Mouse (Mus musculus): ENCODE results near the gene Ctnna3.

Gene Ctnna3

DNA sequence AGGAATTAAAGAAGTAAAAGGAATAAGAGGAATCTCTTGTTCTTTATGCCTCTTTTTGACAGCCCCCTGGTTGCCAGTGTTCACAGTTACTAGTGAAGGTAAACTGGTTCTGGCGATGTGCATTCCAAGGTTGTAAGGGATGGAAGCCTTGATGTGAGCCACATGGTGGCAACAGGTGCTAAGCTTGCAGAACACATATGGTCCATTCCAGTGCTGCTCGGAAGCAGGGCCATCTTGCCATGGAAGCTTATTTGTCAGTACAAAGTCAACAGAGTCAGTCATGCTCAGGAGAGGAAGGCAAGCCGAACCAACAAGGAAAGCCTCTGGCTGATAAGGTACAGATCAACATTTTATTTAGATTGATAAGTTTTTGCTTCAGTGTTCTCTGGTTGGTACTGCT lies 652.4 kb downstream of the Ctnna3 start:
- no peak for DNase-seq (ENCODE audit: low read depth)

DNA sequence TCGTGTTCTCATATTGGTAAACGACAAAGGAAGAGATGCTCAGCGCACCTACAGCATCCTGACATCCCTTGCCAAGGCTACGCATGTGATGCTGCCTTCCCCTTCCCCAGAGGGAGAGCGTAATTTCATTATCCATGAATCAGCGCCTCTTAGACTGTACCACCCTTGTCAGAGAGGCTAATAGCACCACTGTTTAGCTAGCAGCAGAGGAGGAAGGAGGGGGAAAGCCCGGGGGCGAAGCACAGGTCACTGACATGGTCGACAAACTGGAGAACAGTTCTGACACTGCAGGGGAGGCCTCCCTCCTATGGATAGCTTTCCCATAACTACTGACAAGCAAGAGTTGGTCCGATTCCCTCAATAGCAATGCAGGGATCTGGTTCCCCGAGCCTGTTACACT lies 653.9 kb downstream of the Ctnna3 start:
- DNase-seq (ENCODE audit: low read depth): no peak

DNA sequence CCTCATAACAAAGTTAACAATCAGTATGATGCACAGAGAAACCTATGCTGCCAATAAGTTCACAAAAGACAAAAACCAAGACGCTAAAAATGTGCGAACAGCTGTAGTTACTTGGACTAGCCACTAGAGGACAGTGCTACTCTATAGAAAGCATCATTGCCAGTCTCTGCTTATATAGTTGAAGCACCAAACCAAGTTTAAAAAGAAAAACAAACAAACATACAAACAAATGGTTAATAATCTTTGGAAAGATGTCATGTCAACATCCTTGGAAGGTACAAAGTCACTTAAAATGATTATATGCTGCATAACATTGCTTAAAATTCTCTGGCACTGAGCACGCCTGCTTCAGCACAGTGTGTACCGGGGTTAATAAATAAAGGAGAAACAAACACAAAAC lies 654.6 kb downstream of the Ctnna3 start:
- DNase-seq (ENCODE audit: low read depth): no peak

GRCm38 (mm10) chr10:64086183-64086566 lies 656.3 kb downstream of the Ctnna3 start:
- no peak for DNase-seq (ENCODE audit: low read depth)

GRCm38 (mm10) chr10:64086567-64087391 lies 656.9 kb downstream of the Ctnna3 start:
- DNase-seq (ENCODE audit: low read depth): no peak

DNA sequence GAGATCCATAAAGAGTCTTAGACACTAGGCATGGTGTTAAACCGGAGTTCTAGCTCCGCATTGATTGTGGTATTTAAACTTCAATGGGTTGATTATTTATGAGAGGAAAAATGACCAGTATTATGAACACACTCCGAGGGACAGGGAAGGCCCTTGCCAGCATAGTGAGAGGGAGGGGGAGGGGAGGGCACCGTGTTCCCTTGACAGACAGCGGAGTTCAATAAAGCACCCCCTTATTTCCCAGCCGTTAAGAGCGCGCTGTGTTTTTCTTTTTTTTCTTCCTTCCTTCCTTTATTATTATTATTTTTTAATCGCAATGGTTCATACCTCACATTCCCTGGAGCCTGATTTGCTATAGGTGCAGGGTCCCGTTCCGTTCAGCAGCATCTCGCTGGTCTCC lies 657.6 kb downstream of the Ctnna3 start:
- no peak for DNase-seq (ENCODE audit: low read depth)

DNA sequence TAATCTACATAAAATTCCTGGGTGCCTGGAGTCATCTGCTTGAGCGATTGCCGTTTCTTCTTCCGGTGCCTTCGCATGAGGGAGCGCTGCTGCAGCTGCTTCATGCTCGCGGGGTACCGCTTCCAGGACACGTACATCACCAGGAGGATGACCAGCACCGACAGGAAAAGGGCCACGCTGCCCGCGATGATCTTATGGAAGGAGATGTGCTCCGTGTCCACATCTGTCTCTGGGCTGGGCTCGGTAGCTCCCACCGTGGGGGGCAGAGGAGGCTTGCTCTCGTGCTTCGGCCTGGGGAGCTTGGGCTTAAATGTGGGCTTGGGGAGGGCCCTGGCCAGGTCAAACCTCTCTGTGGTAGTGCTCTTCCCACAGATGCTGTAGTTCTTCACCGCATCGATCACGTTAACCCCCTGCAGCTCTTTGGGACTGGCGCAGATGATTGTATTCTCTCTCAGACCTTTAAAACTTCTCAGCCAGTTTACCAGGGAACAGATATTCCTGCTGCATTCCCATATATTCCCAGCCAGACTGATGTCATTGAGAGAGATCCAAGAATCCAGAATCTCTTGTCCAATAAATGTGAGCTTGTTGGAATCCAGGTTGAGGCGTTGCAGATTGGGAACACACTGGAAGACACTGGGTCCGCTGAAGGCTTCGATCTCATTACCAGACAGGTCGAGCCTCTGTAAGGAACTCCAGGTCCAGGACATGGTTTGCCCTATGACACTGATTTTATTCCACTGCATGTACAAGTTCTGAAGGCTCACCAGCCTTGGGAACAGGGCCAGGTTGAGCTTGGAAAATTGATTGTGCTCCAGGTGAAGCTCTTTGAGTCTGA lies 658.3 kb downstream of the Ctnna3 start:
- DNase-seq (ENCODE audit: low read depth): no peak

GRCm38 (mm10) chr10:64088774-64089460 lies 659.0 kb downstream of the Ctnna3 start:
- no peak for DNase-seq (ENCODE audit: low read depth)

- no peak for DNase-seq (ENCODE audit: low read depth)
Observed at GRCm38 (mm10) chr10:64089680-64090460, 660.0 kb downstream of the Ctnna3 start, which contains the start of gene Lrrtm3. Gene Lrrtm3 (minus strand): TSS chr10:64090277.

DNA sequence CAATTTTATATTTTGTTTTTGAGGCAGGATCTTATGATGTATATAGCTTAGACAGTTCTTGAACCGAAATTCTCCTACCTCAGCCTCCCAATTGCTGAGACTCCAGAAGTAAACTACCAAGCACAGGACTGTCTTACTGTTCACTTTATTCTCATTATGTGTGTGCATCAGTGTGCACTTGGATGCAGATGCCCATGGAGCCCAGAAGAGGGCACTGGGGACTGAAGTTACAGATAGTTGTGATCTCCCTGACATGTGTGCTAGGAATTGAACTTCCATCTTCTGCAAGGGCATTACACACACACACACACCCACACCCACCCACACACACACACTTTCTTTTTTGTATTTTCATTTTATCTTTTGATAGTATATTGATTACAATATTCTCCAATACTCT lies 666.6 kb downstream of the Ctnna3 start:
- DNase-seq (ENCODE audit: low read depth): no peak

DNA sequence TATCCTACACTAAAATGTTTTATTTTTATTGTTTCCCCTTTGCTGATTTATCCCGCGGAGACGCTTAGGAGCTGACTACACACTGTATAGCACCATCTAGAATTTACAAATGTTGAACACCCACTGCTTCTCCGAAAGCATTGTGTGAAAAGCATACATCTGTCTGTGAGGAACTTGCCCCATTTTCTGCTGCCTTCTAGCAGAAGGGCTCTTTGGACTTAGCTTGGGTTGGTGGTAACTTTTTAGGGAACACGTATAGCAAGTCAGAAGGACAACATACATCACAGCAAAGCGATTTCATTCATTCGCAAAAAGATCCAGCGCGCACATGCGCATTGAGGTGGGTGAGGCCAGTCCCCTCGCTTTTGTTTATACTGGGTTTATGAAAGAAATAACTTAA lies 685.3 kb downstream of the Ctnna3 start:
- no peak for DNase-seq (ENCODE audit: low read depth)

DNA sequence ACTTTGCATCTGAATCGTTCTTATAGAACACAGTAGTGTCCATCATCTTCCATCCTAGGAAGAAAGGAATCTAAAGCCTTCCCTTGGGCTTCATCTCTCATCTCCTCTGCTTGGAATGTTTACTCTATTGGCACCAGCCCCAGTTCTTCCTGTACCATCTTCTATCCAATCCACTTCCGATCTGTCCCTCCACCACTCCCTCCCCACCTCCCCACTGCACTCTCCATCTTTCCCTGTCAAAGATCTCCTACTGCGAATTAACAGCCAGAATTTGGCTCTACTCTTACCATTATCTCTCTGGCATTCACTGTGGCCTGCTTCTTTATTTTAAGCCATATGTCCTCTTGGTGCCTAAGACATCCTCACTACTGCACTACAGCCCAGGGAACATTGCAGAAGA lies 688.9 kb downstream of the Ctnna3 start:
- DNase-seq (ENCODE audit: low read depth): no peak

DNA sequence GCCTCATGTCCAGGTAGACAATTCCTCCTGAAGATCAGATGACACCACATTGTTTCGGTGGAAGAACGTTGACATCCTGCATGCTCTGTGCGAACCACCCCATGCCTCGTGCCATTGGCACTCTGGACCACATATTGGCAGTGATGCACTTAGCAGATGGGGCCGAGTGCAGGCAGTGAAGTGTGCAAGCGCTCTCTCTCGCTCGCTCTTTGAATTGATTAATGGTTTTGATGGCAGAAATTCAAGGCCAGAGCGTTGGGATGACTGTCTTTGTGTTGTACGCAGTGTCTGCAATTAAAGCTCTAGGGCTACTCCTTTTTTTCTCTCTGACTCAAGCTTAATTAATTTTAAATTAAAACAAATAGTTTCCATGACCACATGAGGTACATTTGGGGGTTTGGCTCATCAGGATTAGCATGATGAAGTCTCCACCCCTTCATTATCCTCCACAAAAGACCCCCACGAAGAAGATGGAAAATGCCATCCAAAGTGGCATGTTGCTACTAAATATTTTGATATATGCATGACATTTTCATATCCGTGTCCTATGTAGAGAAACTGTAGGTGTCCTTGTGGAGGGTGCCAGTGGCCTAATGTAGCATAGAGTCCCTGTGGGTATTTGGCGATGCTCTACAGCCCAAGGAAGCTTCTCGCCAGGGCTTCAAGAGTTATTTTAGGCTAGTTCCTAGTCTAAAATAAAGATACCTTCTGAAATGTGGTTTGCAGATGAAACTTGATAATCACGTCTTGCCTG lies 700.7 kb downstream of the Ctnna3 start:
- no peak for DNase-seq (ENCODE audit: low read depth)

DNA sequence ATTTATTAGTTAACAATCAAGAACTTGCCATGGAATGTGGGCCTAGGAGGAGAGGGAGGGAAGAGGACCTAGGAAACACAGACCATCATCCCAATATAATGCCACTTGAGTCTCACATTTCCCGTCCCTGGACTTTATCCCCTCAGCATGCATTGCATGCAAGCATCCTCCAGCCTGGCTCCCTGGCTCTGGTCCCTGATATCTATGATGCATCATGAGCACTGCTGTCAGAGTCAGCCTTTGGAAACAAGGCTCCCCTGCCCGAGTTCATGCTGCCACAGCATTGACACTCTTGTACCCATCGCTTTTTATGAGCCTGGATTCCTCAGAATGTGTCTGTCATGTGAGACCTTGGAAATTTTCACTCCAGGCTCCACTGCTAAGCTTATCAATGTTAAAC lies 703.6 kb downstream of the Ctnna3 start:
- no peak for DNase-seq (ENCODE audit: low read depth)

- DNase-seq (ENCODE audit: low read depth): no peak
Observed at GRCm38 (mm10) chr10:64135481-64135880, 705.6 kb downstream of the Ctnna3 start.

DNA sequence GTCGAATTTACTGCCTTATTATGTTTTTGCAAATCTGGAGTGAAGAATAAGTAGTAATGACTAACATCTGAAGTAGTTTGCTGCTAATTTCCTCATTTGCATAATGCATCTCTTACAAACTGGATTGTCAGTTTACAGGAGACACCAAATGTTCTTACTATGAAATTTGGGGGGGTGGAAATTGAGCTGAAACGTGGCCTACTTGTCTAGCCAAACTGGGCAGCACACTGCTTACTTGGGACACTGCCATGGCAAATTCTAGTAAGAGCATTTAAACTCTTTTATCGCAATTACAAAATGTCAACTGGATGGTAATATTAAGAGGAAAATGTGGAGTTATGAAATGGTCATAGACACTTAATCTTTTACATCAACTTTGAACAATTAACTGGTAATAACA lies 716.6 kb downstream of the Ctnna3 start:
- no peak for DNase-seq (ENCODE audit: low read depth)

GRCm38 (mm10) chr10:64181696-64182095 lies 751.8 kb downstream of the Ctnna3 start:
- no peak for DNase-seq (ENCODE audit: low read depth)

DNA sequence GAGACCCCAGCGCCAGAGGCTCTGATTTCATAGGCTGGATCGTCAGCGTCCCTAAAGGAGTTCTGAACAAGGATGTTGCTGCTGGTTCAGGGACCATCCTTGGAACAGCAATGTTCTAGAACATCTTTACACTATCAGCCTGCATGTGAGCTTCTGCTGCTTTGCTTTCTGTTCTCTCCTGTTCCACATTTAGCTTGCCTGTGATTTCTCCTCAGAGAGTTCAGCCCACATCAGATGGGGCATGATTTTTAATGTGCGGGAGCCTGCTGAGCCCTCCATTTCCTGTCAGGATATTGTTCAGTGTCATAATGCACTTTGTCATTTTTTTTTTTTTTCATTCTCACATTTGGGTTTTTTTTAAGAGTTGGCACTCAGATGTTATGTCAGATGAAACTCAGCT lies 752.8 kb downstream of the Ctnna3 start:
- no peak for DNase-seq (ENCODE audit: low read depth)

DNA sequence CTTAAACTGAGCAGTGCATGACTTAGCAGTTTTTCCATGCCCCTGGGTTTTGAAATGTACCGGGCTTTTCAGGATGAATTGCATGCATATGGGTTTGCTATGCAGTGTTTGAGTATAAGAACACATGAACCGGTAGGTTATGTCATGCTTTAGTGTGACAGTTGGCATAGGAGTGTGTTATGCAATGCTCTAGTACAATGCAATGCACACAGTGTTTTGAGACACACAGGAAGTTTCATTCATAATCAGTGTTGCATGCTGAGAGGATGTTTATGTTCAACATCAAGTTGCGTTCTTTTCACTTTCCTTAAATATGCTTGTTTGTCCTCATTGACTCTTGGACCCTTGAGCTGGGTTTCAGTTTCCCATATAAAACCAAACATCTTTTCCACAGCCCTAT lies 758.1 kb downstream of the Ctnna3 start:
- DNase-seq (ENCODE audit: low read depth): no peak

DNA sequence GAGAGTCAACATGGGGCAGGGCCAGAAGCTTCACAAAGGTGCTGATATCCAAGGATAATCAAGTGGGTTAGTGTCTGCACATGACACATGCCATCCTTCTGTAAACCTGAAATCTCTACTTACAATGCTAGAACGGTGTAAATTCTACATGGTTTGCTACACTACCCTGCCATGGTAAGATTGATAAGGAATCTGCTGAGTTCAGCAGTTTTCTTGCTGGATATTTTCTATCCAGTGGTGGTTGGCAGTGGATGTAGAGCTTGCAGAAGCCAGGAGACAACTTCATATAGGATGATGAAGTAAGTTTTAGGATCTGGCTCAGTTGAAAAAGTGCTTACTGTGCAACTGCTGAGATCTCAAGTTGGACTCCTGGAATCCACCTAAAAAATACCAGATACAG lies 767.7 kb downstream of the Ctnna3 start:
- DNase-seq (ENCODE audit: low read depth): no peak

DNA sequence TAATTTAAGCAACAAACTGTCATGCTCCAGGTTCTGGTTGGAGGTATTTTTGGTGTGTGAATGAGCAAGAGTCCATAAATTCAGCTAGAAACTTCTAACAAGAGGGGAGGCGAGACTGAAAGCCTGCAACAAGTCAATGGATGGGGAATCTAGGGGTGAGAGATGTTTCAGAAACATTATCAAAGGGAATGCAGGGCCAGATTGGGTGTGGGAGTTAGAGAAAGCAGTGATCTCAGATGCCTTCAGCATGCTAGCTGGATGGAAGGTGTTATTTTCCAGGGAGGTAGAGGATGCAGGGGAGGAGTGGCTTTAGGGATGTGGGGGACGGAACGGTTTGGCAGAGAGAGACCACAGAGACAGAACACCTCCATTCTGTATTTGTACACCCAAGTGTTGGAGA lies 785.7 kb downstream of the Ctnna3 start:
- DNase-seq (ENCODE audit: low read depth): no peak

Measured in c-Kit-positive CD71-positive TER-119-negative erythroid progenitor cells, embryonic 14.5 days (primary cell).